Mouse (Mus musculus) liver, embryonic 16.5 days (tissue): ENCODE measurements at regions not wholly inside any gene's neighbourhood (a gene's known extent, or its start where the extent isn't known, plus 50 kb on each side); places are given as distances from the start of the nearest gene placed in this dataset.
"Not testable (repeated sequence)": the region's sequence is repeated elsewhere in the genome, so short reads cannot be mapped to it uniquely, and the experiment has no call there.

Experiments
- ATAC-seq: fragments of 200-750 bp; cut with Nextera tagmentation; 2 replicates; pipeline ENCODE4 v1.8.0; 2017; ENCODE audit warnings: low read depth, mild to moderate bottlenecking, moderate number of reproducible peaks, moderate library complexity
- H3K27ac ChIP-seq: fragments of 300-500 bp; sonication (generic); 2 replicates; pipeline ENCODE4 v1.5.1; 2014; ENCODE audit warnings: mild to moderate bottlenecking, low read length
- H3K27me3 ChIP-seq: fragments of 300-500 bp; sonication (generic); 2 replicates; pipeline ENCODE4 v1.6.1; 2014; ENCODE audit warnings: low read depth, low read length, mixed read lengths; ENCODE audit not compliant: control insufficient read depth, insufficient read depth
- H3K36me3 ChIP-seq: fragments of 300-500 bp; sonication (generic); 2 replicates; pipeline ENCODE4 v1.6.1; 2014; ENCODE audit warnings: mild to moderate bottlenecking; ENCODE audit not compliant: control insufficient read depth, insufficient read depth
- H3K4me1 ChIP-seq: fragments of 300-500 bp; sonication (generic); 2 replicates; pipeline ENCODE4 v1.6.1; 2014; ENCODE audit warnings: low read depth, low read length, mixed read lengths; ENCODE audit not compliant: control insufficient read depth
- H3K4me2 ChIP-seq: fragments of 300-500 bp; sonication (generic); 2 replicates; pipeline ENCODE4 v1.6.1; 2014; ENCODE audit warnings: low read depth, low read length, mixed read lengths
- H3K4me3 ChIP-seq: fragments of 300-500 bp; sonication (generic); 2 replicates; pipeline ENCODE4 v1.5.1; 2014; ENCODE audit warnings: low read depth, mild to moderate bottlenecking, low read length
- H3K9ac ChIP-seq: fragments of 300-500 bp; sonication (generic); 2 replicates; pipeline ENCODE4 v1.6.1; 2014; ENCODE audit warnings: low read depth, low read length
- H3K9me3 ChIP-seq: fragments of 300-500 bp; sonication (generic); replicated peaks from 2 replicates; pipeline ENCODE4 v1.6.1; 2016; ENCODE audit warnings: low read length; ENCODE audit not compliant: control insufficient read depth
- WGBS: fragments of 180-500 bp; shearing (Covaris S2); extraction: QIAGEN DNeasy Blood & Tissue Kit; methylation state at CpG from one replicate; pipeline ENCODE4 v1.1.7; 2014; ENCODE audit not compliant: insufficient replicate concordance; 5-methylcytosine and 5-hydroxymethylcytosine counted together

GRCm38 (mm10) chr16:50029711-50030110, 229.4 kb downstream of the Cd47 start:
- H3K27me3 ChIP-seq: no peaks in the 10 kb centered on the region
- no peaks in the 10 kb centered on the region for H3K36me3 ChIP-seq
- 76% methylated on average over 1 of the region's 1 CpGs for WGBS
- H3K4me1 ChIP-seq: no peaks in the 10 kb centered on the region
- H3K27ac ChIP-seq: no peak overlapping the region
- H3K4me3 ChIP-seq: no peak overlapping the region
- no peak overlapping the region for H3K4me2 ChIP-seq
- no peak overlapping the region for H3K9ac ChIP-seq
- ATAC-seq: no peak
- no peaks in the 10 kb centered on the region for H3K9me3 ChIP-seq

GRCm38 (mm10) chr16:50030355-50030754, 230.0 kb downstream of the Cd47 start:
- not testable (repeated sequence) for H3K27me3 ChIP-seq, H3K9ac ChIP-seq, H3K36me3 ChIP-seq, H3K9me3 ChIP-seq, H3K4me2 ChIP-seq, H3K4me1 ChIP-seq, H3K4me3 ChIP-seq, H3K27ac ChIP-seq
- peak; percentile 50; the same call in 1 of the 2 replicates for ATAC-seq

- Histone ChIP-seq H3K27ac (no peak overlapping the region), H3K9me3 (no peaks in the 10 kb centered on the region), H3K9ac (no peak overlapping the region), H3K4me1 (no peaks in the 10 kb centered on the region), H3K27me3 (no peaks in the 10 kb centered on the region), H3K4me3 (no peak overlapping the region), H3K36me3 (no peaks in the 10 kb centered on the region), H3K4me2 (no peak overlapping the region)
- ATAC-seq: no peak
- WGBS: 13% methylated on average over 2 of the region's 2 CpGs
Observed at GRCm38 (mm10) chr16:50030905-50031369, 230.6 kb downstream of the Cd47 start.

- no peak overlapping the region for H3K27ac ChIP-seq
- H3K4me1 ChIP-seq: no peaks in the 10 kb centered on the region
- no peak overlapping the region for H3K9ac ChIP-seq
- no peaks in the 10 kb centered on the region for H3K36me3 ChIP-seq
- H3K4me2 ChIP-seq: no peak overlapping the region
- H3K9me3 ChIP-seq: no peaks in the 10 kb centered on the region
- WGBS: 54% methylated on average over 2 of the region's 2 CpGs
- no peak for ATAC-seq
- H3K27me3 ChIP-seq: no peaks in the 10 kb centered on the region
- no peak overlapping the region for H3K4me3 ChIP-seq
Observed at GRCm38 (mm10) chr16:50032798-50033197, 232.5 kb downstream of the Cd47 start.

- no peaks in the 10 kb centered on the region for H3K9me3 ChIP-seq
- no peak overlapping the region for H3K4me2 ChIP-seq
- H3K4me3 ChIP-seq: no peak overlapping the region
- H3K36me3 ChIP-seq: no peaks in the 10 kb centered on the region
- H3K27ac ChIP-seq: no peak overlapping the region
- WGBS: 47% methylated on average over 5 of the region's 5 CpGs
- no peak overlapping the region for H3K9ac ChIP-seq
- no peaks in the 10 kb centered on the region for H3K27me3 ChIP-seq
- H3K4me1 ChIP-seq: no peaks in the 10 kb centered on the region
- ATAC-seq: no peak
Observed at GRCm38 (mm10) chr16:50036296-50036734, 236.0 kb downstream of the Cd47 start.

GRCm38 (mm10) chr16:50044103-50044502, 243.8 kb downstream of the Cd47 start:
- H3K27ac ChIP-seq: no peak overlapping the region
- H3K9ac ChIP-seq: no peak overlapping the region
- H3K27me3 ChIP-seq: no peaks in the 10 kb centered on the region
- H3K4me3 ChIP-seq: no peak overlapping the region
- H3K36me3 ChIP-seq: no peaks in the 10 kb centered on the region
- peaks cover 3% of the 10 kb centered on the region; the same call in 1 of the 2 replicates for H3K4me1 ChIP-seq
- H3K9me3 ChIP-seq: no peaks in the 10 kb centered on the region
- no peak for ATAC-seq
- H3K4me2 ChIP-seq: no peak overlapping the region
- 53% methylated on average over 1 of the region's 1 CpGs for WGBS

- 4% methylated on average over 32 of the region's 32 CpGs for WGBS
- Histone ChIP-seq H3K9ac (no peak overlapping the region), H3K27me3 (no peaks in the 10 kb centered on the region), H3K4me2 (peak overlapping the region; percentile 64), H3K27ac (no peak overlapping the region), H3K9me3 (no peaks in the 10 kb centered on the region), H3K4me1 (peaks cover 3% of the 10 kb centered on the region; the same call in 1 of the 2 replicates), H3K4me3 (peak overlapping the region; percentile 48), H3K36me3 (no peaks in the 10 kb centered on the region)
- ATAC-seq: peak; percentile 67
Observed at GRCm38 (mm10) chr16:50045552-50046547, 245.5 kb downstream of the Cd47 start.

- Histone ChIP-seq H3K36me3 (no peaks in the 10 kb centered on the region), H3K4me3 (no peak overlapping the region), H3K27ac (no peak overlapping the region), H3K4me1 (no peaks in the 10 kb centered on the region), H3K9ac (no peak overlapping the region), H3K27me3 (no peaks in the 10 kb centered on the region), H3K4me2 (no peak overlapping the region), H3K9me3 (no peaks in the 10 kb centered on the region)
- ATAC-seq: no peak
- WGBS: 59% methylated on average over 4 of the region's 4 CpGs
Observed at GRCm38 (mm10) chr16:50063540-50063939, 263.2 kb downstream of the Cd47 start.

- no peak overlapping the region for H3K4me3 ChIP-seq
- no peak overlapping the region for H3K9ac ChIP-seq
- ATAC-seq: no peak
- 64% methylated on average over 5 of the region's 5 CpGs for WGBS
- H3K4me1 ChIP-seq: no peaks in the 10 kb centered on the region
- H3K27me3 ChIP-seq: no peaks in the 10 kb centered on the region
- no peaks in the 10 kb centered on the region for H3K36me3 ChIP-seq
- no peak overlapping the region for H3K27ac ChIP-seq
- H3K4me2 ChIP-seq: no peak overlapping the region
- no peaks in the 10 kb centered on the region for H3K9me3 ChIP-seq
Observed at GRCm38 (mm10) chr16:50065336-50066082, 265.2 kb downstream of the Cd47 start.
